Mouse (Mus musculus) embryonic facial prominence, embryonic 14.5 days (tissue): Measurements from ENCODE around the gene Pipox. TPM values are rescaled to one million over a fixed set of nuclear protein-coding genes. Genes with fewer than 3 reads are reported as not detected.

Experiments
- polyA plus RNA-seq: library from polyadenylated mRNA; unstranded; fragments of >200 nt; fragmentation: Nextera tagmentation; extraction: Ambion mirVana; gene quantifications from 2 replicates; pipeline ENCODE4 v1.2.1, GENCODE M21; 2014

The Pipox gene
- polyA plus RNA-seq, 1 experiment from 2014 or later = 1.8 TPM

Other genes starting within 250 kb of the Pipox start
- 4.6 and 6.5 TPM in 2 replicates for gene Nufip2, start 207.9 kb downstream of the Pipox start, polyA plus RNA-seq
- gene Cryba1, start 168.8 kb downstream of the Pipox start, polyA plus RNA-seq = not detected in 2 replicates
- 39.8 and 44.1 TPM in 2 replicates for gene Myo18a, start 130.8 kb downstream of the Pipox start, polyA plus RNA-seq
- gene Gm10277, start 106.3 kb downstream of the Pipox start, polyA plus RNA-seq = 0.26 and 0.46 TPM in 2 replicates
- gene Sez6, start 36.7 kb upstream of the Pipox start, polyA plus RNA-seq = 1.4 and 1.8 TPM in 2 replicates
- gene Phf12, start 88.7 kb upstream of the Pipox start, polyA plus RNA-seq = 15.0 and 17.0 TPM in 2 replicates
- gene Dhrs13, start 138.2 kb upstream of the Pipox start, polyA plus RNA-seq = 19.1 and 21.7 TPM in 2 replicates
- gene Flot2, start 143.8 kb upstream of the Pipox start, polyA plus RNA-seq = 59.9 and 61.0 TPM in 2 replicates
- gene Eral1, start 186.3 kb upstream of the Pipox start, polyA plus RNA-seq = 30.9 and 32.4 TPM in 2 replicates
- gene Fam222b, start 200.6 kb upstream of the Pipox start, polyA plus RNA-seq = 15.9 and 16.3 TPM in 2 replicates